Mouse (Mus musculus) kidney, adult 9 months (tissue): ENCODE results near the gene Rp2.
A peak's percentile ranks its signal among the peaks of the same experiment; 100 is the strongest.
"Not testable (repeated sequence)": the region's sequence is repeated elsewhere in the genome, so short reads cannot be mapped to it uniquely, and the experiment has no call there.

Experiments
- DNase-seq: peaks from one replicate; pipeline ENCODE4 v3.0.0; 2022

The Rp2 gene

GRCm38 (mm10) chrX:20364391-20365365 lies at the start of gene Rp2:
Rp2 (plus strand) TSS chrX:20364481.
- peak; percentile 89 for DNase-seq

GRCm38 (mm10) chrX:20332756-20333155 lies 31.5 kb upstream of the Rp2 start:
- DNase-seq: no peak

GRCm38 (mm10) chrX:20335722-20336121 lies 28.6 kb upstream of the Rp2 start:
- peak; percentile 43 for DNase-seq

GRCm38 (mm10) chrX:20344980-20345379 lies 19.3 kb upstream of the Rp2 start:
- DNase-seq: no peak

- no peak for DNase-seq
Measured at GRCm38 (mm10) chrX:20346355-20346754, 17.9 kb upstream of the Rp2 start.

GRCm38 (mm10) chrX:20350241-20350640 lies 14.0 kb upstream of the Rp2 start:
- DNase-seq: not testable (repeated sequence)

GRCm38 (mm10) chrX:20355283-20355682 lies 9.0 kb upstream of the Rp2 start:
- DNase-seq: no peak

GRCm38 (mm10) chrX:20356309-20356708 lies 8.0 kb upstream of the Rp2 start:
- no peak for DNase-seq

GRCm38 (mm10) chrX:20366036-20366435 lies 1.8 kb downstream of the Rp2 start:
- DNase-seq: peak; percentile 2

GRCm38 (mm10) chrX:20379347-20380014 lies 15.2 kb downstream of the Rp2 start:
- no peak for DNase-seq

- no peak for DNase-seq
Measured at GRCm38 (mm10) chrX:20382260-20382659, 18.0 kb downstream of the Rp2 start.

- no peak for DNase-seq
Measured at GRCm38 (mm10) chrX:20387006-20387405, 22.7 kb downstream of the Rp2 start.

GRCm38 (mm10) chrX:20391964-20392363 lies 27.7 kb downstream of the Rp2 start:
- not testable (repeated sequence) for DNase-seq

GRCm38 (mm10) chrX:20392942-20393341 lies 28.7 kb downstream of the Rp2 start:
- DNase-seq: no peak

- peak; percentile 21 for DNase-seq
Measured at GRCm38 (mm10) chrX:20404068-20404467, 39.8 kb downstream of the Rp2 start.

- no peak for DNase-seq
Measured at GRCm38 (mm10) chrX:20406909-20407308, 42.6 kb downstream of the Rp2 start.

- DNase-seq: peak; percentile 57
Measured at GRCm38 (mm10) chrX:20407676-20408075, 43.4 kb downstream of the Rp2 start.

- DNase-seq: no peak
Measured at GRCm38 (mm10) chrX:20411382-20411781, 47.1 kb downstream of the Rp2 start.

GRCm38 (mm10) chrX:20412221-20412620 lies 47.9 kb downstream of the Rp2 start:
- DNase-seq: no peak

GRCm38 (mm10) chrX:20414885-20415622 lies 50.8 kb downstream of the Rp2 start:
- DNase-seq: peak; percentile 59

GRCm38 (mm10) chrX:20418461-20418860 lies 54.2 kb downstream of the Rp2 start:
- no peak for DNase-seq

- DNase-seq: no peak
Measured at GRCm38 (mm10) chrX:20419536-20419935, 55.3 kb downstream of the Rp2 start.
